Mouse (Mus musculus) stomach, embryonic 16.5 days (tissue): Measurements from ENCODE around the gene Fkbp15. TPM values are rescaled to one million over a fixed set of nuclear protein-coding genes. Genes with fewer than 3 reads are reported as not detected.

Experiments
- ATAC-seq: fragments of 200-750 bp; cut with Nextera tagmentation; 2 replicates; pipeline ENCODE4 v1.8.0; 2017; ENCODE audit warnings: moderate number of reproducible peaks, moderate TSS enrichment; ENCODE audit not compliant: insufficient read depth, low FRiP score
- H3K27ac ChIP-seq: fragments of 300-500 bp; sonication (generic); 2 replicates; pipeline ENCODE4 v1.5.1; 2014; ENCODE audit warnings: low read length
- H3K27me3 ChIP-seq: fragments of 300-500 bp; sonication (generic); 2 replicates; pipeline ENCODE4 v1.6.1; 2014; ENCODE audit warnings: low read length, control low read depth, mixed read lengths; ENCODE audit not compliant: control insufficient read depth, insufficient read depth
- H3K36me3 ChIP-seq: fragments of 300-500 bp; sonication (generic); 2 replicates; pipeline ENCODE4 v1.6.1; 2014; ENCODE audit warnings: low read length; ENCODE audit not compliant: control insufficient read depth, insufficient read depth
- H3K4me1 ChIP-seq: fragments of 300-500 bp; sonication (generic); 2 replicates; pipeline ENCODE4 v1.6.1; 2014; ENCODE audit warnings: low read length, control low read depth, mixed read lengths; ENCODE audit not compliant: control insufficient read depth, insufficient read depth
- H3K4me2 ChIP-seq: fragments of 300-500 bp; sonication (generic); 2 replicates; pipeline ENCODE4 v1.6.1; 2014; ENCODE audit warnings: low read depth, low read length, mixed read lengths
- H3K4me3 ChIP-seq: fragments of 300-500 bp; sonication (generic); replicated peaks from 2 replicates; pipeline ENCODE4 v1.5.1; 2014; ENCODE audit warnings: mild to moderate bottlenecking, low read length
- H3K9ac ChIP-seq: fragments of 300-500 bp; sonication (generic); 2 replicates; pipeline ENCODE4 v1.6.1; 2014; ENCODE audit warnings: low read length
- H3K9me3 ChIP-seq: fragments of 300-500 bp; sonication (generic); replicated peaks from 2 replicates; pipeline ENCODE4 v1.6.1; 2016; ENCODE audit warnings: low read length, control low read depth; ENCODE audit not compliant: control insufficient read depth
- WGBS: fragments of 180-500 bp; shearing (Covaris S2); extraction: QIAGEN DNeasy Blood & Tissue Kit; methylation state at CpG from one replicate; pipeline ENCODE4 v1.1.7; 2014; 5-methylcytosine and 5-hydroxymethylcytosine counted together
- polyA plus RNA-seq: library from polyadenylated mRNA; unstranded; fragments of >200 nt; fragmentation: Nextera tagmentation; extraction: Ambion mirVana; gene quantifications from 2 replicates; pipeline ENCODE4 v1.2.1, GENCODE M21; 2015

Gene Fkbp15
- polyA plus RNA-seq, 1 experiment from 2014 or later, result 29.8 TPM

DNA sequence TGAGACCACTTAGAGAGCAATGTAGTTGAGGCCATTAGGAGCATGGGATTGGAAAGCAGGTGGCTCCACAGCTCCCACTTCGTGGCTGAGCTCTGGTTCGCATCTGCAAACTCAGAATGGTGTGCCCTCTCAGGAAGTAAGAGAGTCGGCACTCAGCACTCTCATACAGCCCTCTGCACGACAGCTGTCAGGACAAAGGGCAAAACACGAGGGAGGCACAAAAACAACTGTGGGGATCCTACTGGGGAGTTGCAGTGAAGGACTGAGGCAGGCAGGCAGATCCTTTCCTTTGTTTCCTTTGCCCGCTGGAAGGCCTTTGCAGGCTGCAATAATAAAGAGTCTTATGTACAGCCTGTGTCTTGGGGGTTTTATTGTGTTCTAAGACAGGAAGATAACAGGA lies 33.1 kb upstream of the Fkbp15 start:
- 69% methylated on average over 6 of the region's 6 CpGs for WGBS
- Histone ChIP-seq H3K9me3 (no peaks in the 10 kb centered on the region), H3K4me3 (no peak overlapping the region), H3K4me1 (no peaks in the 10 kb centered on the region), H3K9ac (no peak overlapping the region), H3K4me2 (no peak overlapping the region), H3K27me3 (no peaks in the 10 kb centered on the region), H3K36me3 (peaks cover 14% of the 10 kb centered on the region; the same call in 1 of the 2 replicates), H3K27ac (no peak overlapping the region)
- ATAC-seq, result no peak

DNA sequence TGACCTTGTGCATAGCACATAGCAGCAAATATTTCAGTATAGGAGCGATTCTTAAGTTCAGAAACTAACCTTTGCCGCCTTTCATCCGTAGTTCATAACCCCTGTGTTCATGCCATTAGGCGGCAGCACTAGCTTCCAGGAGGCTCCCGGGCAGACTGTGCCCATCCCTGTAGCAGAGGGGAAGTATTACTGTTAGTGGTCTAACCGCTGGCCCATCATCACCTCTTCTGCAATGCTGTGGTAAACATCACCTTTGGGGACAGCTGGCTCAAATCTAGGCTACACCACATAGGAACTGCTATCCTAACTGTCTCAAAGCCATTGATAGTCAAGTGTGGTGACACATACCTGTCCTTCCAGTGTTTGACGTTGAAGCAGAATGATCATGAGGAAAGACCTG lies 31.5 kb upstream of the Fkbp15 start:
- no peak overlapping the region for H3K27ac ChIP-seq
- 79% methylated on average over 7 of the region's 7 CpGs for WGBS
- no peak for ATAC-seq
- H3K9ac ChIP-seq, result no peak overlapping the region
- H3K27me3 ChIP-seq, result no peaks in the 10 kb centered on the region
- no peak overlapping the region for H3K4me2 ChIP-seq
- no peaks in the 10 kb centered on the region for H3K9me3 ChIP-seq
- H3K4me3 ChIP-seq, result no peak overlapping the region
- no peaks in the 10 kb centered on the region for H3K4me1 ChIP-seq
- H3K36me3 ChIP-seq, result peaks cover 4% of the 10 kb centered on the region; the same call in 1 of the 2 replicates

DNA sequence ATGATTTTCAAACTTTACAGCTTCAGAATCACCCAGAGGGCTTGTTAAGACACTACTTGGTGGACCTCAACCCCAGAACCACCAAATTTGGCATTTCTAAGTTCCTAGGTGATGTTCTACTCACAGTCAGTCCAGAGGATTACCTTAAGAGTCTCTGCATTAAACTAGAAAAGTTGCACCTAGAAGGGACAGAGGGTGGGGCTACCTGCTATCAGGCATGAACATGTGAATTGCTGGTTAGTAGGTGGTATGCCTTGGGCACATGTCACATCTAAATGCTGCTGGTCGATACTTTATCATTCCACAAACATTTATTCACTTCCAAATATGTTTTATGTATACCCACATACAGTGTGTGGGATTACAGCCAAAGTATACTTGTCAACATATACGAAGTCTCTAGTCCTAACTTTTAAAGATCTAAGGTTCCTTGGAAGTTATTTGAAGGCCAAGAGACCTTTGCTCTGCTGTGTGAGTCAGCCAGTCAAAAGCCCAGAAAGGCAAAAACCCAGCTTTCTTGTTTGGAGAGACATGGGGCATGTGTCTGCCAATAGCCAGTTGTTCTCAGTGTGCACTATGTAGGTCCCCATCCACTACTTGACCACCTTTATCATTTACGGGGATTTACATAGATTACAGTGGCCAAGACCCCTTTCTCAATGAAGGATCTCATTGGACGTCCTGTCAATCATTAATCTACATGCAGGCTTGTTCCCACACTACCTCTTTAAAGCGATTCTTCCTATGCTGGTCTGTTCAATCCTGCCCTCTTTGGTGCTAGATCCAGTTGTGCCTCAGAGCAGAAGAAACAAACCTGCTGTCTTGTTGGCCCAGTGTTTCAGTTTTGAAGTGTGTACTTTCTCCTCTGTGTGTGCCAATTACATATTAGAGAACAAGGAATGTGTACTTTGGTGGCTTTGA lies 29.5 kb upstream of the Fkbp15 start:
- Histone ChIP-seq H3K27ac (no peak overlapping the region), H3K4me1 (no peaks in the 10 kb centered on the region), H3K9me3 (no peaks in the 10 kb centered on the region), H3K9ac (no peak overlapping the region), H3K36me3 (no peaks in the 10 kb centered on the region; the same call in 1 of the 2 replicates), H3K4me2 (no peak overlapping the region), H3K4me3 (no peak overlapping the region), H3K27me3 (no peaks in the 10 kb centered on the region)
- ATAC-seq, result no peak
- 69% methylated on average over 5 of the region's 5 CpGs for WGBS

DNA sequence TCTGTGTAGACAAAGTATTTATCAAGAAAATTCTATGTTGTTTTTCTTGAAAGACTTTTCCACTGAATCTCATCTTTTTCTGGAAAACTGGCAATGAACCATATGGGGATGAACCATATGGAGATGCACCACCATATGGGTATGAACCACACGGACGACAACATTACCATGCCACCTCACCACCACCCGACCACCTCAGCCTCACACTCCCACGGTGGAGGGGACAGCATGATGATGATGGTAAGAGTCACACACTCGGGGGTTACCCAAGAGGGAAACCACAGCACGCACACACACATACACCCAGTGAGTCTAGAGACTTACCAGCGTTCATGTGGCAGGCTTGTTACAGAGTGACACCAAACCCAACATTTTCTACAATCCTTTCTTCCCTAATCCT lies 25.1 kb upstream of the Fkbp15 start:
- WGBS, result 92% methylated on average over 7 of the region's 7 CpGs
- H3K4me2 ChIP-seq, result no peak overlapping the region

DNA sequence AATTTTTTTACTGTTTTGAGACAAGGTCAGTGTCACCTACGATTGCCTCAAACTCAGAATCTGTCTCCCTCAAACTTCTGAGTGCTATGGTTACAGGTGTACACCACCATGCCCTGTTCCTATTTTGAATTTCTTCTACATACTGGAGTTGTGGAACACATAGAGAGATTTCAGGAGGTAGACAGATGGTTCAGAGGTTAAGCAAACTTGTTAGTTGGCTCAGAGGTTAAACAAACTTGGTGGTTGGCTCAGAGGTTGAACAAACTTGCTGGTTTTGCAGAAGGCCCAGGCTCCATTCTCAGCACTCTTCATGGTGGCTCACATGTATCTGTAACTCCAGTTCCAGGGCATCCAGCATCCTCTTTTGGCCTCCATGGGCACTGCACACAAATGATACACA lies 23.8 kb upstream of the Fkbp15 start:
- no peaks in the 10 kb centered on the region for H3K9me3 ChIP-seq
- H3K27ac ChIP-seq, result no peak overlapping the region
- H3K27me3 ChIP-seq, result no peaks in the 10 kb centered on the region
- H3K9ac ChIP-seq, result no peak overlapping the region
- WGBS, result 64% methylated on average over 1 of the region's 1 CpGs
- no peak for ATAC-seq
- H3K4me1 ChIP-seq, result no peaks in the 10 kb centered on the region
- H3K36me3 ChIP-seq, result no peaks in the 10 kb centered on the region; the same call in 1 of the 2 replicates
- no peak overlapping the region for H3K4me3 ChIP-seq
- no peak overlapping the region for H3K4me2 ChIP-seq

More for the DNA sequence above, 25.1 kb upstream of the Fkbp15 start:
- H3K9ac ChIP-seq, result no peak overlapping the region
- ATAC-seq, result no peak
- H3K36me3 ChIP-seq, result no peaks in the 10 kb centered on the region; the same call in 1 of the 2 replicates
- H3K4me3 ChIP-seq, result no peak overlapping the region
- no peak overlapping the region for H3K27ac ChIP-seq
- no peaks in the 10 kb centered on the region for H3K27me3 ChIP-seq
- H3K4me1 ChIP-seq, result no peaks in the 10 kb centered on the region
- H3K9me3 ChIP-seq, result no peaks in the 10 kb centered on the region

DNA sequence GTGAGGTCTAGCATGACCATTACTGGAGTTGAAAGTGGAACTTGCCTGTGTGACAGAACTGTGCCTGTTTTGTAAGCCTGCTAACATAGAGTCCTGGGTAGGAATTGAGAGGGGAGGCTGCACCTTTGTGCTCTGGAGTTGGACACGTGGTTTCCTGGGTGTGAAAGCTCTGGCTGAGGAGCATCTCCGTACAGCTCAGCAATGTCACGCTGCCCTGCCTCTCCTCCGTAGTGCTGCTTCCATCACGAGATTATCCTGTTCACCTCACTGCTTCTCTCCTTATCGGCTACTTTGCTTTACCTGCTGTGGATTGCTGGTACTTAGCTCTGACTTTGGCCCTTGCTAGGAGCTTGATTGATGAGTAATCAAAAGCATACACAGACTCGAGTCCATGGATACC lies 23.4 kb upstream of the Fkbp15 start:
- Histone ChIP-seq H3K4me3 (no peak overlapping the region), H3K4me2 (no peak overlapping the region), H3K4me1 (peaks cover 3% of the 10 kb centered on the region; the same call in 1 of the 2 replicates), H3K9me3 (no peaks in the 10 kb centered on the region), H3K27ac (no peak overlapping the region; the same call in 1 of the 2 replicates), H3K36me3 (no peaks in the 10 kb centered on the region; the same call in 1 of the 2 replicates), H3K9ac (no peak overlapping the region), H3K27me3 (no peaks in the 10 kb centered on the region)
- peak; percentile 44; the same call in 1 of the 2 replicates for ATAC-seq
- WGBS, result 62% methylated on average over 7 of the region's 7 CpGs

DNA sequence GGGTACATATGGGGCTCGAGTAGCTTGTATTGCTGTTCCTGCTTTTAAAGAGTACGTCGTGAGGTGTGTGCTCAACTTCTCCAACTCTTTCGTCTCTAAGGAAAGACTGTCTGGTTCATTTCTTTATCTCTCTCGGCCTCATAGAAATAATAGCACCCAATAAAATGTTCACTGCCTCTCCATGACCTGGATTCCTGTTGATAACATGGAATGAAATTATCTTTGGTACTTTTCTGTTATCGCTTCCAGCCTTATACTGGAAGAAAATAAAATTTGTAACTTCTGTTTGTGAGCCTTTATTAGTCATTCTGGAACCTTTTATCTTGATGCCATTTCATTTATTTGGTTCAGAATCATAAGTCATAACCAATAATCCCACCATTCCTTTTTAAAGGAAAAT lies 22.9 kb upstream of the Fkbp15 start:
- 83% methylated on average over 6 of the region's 6 CpGs for WGBS
- no peak overlapping the region for H3K4me3 ChIP-seq
- no peaks in the 10 kb centered on the region for H3K36me3 ChIP-seq
- no peak overlapping the region for H3K9ac ChIP-seq
- H3K27ac ChIP-seq, result no peak overlapping the region
- no peaks in the 10 kb centered on the region for H3K27me3 ChIP-seq
- no peak overlapping the region for H3K4me2 ChIP-seq
- H3K9me3 ChIP-seq, result no peaks in the 10 kb centered on the region
- peaks cover 3% of the 10 kb centered on the region; the same call in 1 of the 2 replicates for H3K4me1 ChIP-seq
- no peak for ATAC-seq

DNA sequence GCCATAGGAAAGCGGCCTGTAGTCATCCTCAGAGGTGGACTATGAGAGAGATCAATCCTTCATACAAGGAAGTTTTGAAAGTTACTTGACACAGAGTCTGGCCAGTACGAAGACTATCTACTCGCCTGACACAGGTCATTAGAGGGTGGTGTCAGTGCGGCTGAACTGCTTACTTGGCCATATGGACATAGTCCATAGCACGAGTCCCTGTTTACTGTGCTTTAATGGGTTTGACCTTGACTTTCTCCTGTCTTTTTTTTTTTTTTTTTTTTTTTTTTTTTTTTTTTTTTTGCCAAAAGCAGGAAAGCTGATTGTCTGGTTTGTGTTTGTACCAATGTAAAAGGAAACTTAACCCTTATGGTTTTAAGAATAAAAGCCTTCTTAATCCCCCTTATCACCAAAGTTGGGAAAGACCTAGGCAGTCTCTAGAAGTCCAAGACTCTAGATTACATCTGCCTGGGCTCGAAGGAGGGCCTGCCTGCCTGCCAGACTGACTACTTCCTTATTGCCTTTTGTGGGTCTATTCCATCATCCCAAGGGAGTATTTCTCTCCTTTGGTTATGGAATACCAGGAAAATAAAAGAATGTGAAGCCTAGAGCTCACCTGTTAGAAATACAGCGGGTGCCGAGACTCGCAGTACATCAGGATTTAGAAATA lies 19.5 kb upstream of the Fkbp15 start:
- Histone ChIP-seq H3K4me3 (no peak overlapping the region), H3K36me3 (no peaks in the 10 kb centered on the region), H3K9me3 (no peaks in the 10 kb centered on the region), H3K27ac (no peak overlapping the region), H3K27me3 (no peaks in the 10 kb centered on the region), H3K4me2 (no peak overlapping the region), H3K4me1 (peaks cover 3% of the 10 kb centered on the region; the same call in 1 of the 2 replicates), H3K9ac (no peak overlapping the region)
- no peak for ATAC-seq
- 73% methylated on average over 9 of the region's 9 CpGs for WGBS

DNA sequence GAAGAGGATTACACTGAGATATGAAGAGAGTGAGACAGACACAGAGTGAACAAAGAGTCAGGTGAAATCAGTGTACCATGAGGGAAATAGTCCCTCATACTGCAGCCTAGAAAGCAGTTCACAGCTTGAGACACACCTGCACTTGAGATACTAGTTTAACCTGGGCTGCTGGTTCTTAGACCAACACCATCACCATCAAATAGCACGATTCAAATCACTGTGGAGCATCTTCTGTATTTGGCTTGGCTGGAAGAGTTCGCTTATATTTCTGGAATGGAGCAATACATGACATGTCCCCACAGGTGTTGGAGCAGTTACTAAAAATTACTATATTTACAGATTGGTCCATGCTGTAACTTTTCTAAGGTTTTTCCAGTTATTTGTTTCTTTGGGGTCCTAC lies 15.8 kb upstream of the Fkbp15 start:
- Histone ChIP-seq H3K9ac (no peak overlapping the region), H3K4me3 (no peak overlapping the region), H3K27me3 (no peaks in the 10 kb centered on the region), H3K27ac (no peak overlapping the region), H3K4me1 (peaks cover 5% of the 10 kb centered on the region; the same call in 1 of the 2 replicates), H3K9me3 (no peaks in the 10 kb centered on the region), H3K36me3 (no peaks in the 10 kb centered on the region), H3K4me2 (no peak overlapping the region)
- 84% methylated on average over 2 of the region's 2 CpGs for WGBS
- ATAC-seq, result no peak
